Mouse (Mus musculus) hindlimb bud, embryonic 11.5 days (tissue): ENCODE results near the gene Olfr478.
"Not testable (repeated sequence)": the region's sequence is repeated elsewhere in the genome, so short reads cannot be mapped to it uniquely, and the experiment has no call there.

ENCODE experiments used
- DNase-seq: peaks from one replicate; pipeline ENCODE4 v3.0.0-alpha.2; 2012; ENCODE audit warnings: low read depth, low spot score; ENCODE audit errors: extremely low spot score

Gene Olfr478

GRCm38 (mm10) chr7:108033889-108034288, at the start of gene Olfr478:
Olfr478 (minus strand) TSS chr7:108033989.
- no peak for DNase-seq

GRCm38 (mm10) chr7:108079555-108079954, 45.8 kb upstream of the Olfr478 start, which contains the start of gene Olfr481:
Olfr481 (plus strand) TSS chr7:108079855.
- DNase-seq, result no peak

- no peak for DNase-seq
Measured at GRCm38 (mm10) chr7:108067246-108067645, 33.5 kb upstream of the Olfr478 start, which contains the start of gene Olfr480. Olfr480 (minus strand) TSS chr7:108067346.

- DNase-seq, result no peak
Measured at GRCm38 (mm10) chr7:108050393-108050792, 16.6 kb upstream of the Olfr478 start, which contains the start of gene Olfr479. Olfr479 (plus strand) TSS chr7:108050693.

- DNase-seq, result not testable (repeated sequence)
Measured at GRCm38 (mm10) chr7:108014256-108014655, 19.5 kb downstream of the Olfr478 start.

- no peak for DNase-seq
Measured at GRCm38 (mm10) chr7:107986393-107986792, 47.4 kb downstream of the Olfr478 start, which contains the start of gene Olfr477. Olfr477 (plus strand) TSS chr7:107986693.
